Mouse (Mus musculus): Measurements from ENCODE around the gene Bhlhe41. TPM values are rescaled to one million over a fixed set of nuclear protein-coding genes. Genes with fewer than 3 reads are reported as not detected.

The Bhlhe41 gene
- polyA plus RNA-seq, 1 experiment from 2014 or later = 1.3 TPM

- Histone ChIP-seq H3K4me1 (no peaks in the 10 kb centered on the region), H3K4me3 (no peak overlapping the region), H3K9me3 (replicated peaks) (no peaks in the 10 kb centered on the region), H3K4me2 (no peak overlapping the region), H3K9ac (no peak overlapping the region), H3K27me3 (no peaks in the 10 kb centered on the region), H3K36me3 (ENCODE audit: poor library complexity, severe bottlenecking) (no peaks in the 10 kb centered on the region), H3K27ac (no peak overlapping the region)
- no peak for ATAC-seq
- WGBS = 88% methylated on average over 16 of the region's 16 CpGs
Measured at GRCm38 (mm10) chr6:145829062-145829835, 36.1 kb downstream of the Bhlhe41 start.

DNA sequence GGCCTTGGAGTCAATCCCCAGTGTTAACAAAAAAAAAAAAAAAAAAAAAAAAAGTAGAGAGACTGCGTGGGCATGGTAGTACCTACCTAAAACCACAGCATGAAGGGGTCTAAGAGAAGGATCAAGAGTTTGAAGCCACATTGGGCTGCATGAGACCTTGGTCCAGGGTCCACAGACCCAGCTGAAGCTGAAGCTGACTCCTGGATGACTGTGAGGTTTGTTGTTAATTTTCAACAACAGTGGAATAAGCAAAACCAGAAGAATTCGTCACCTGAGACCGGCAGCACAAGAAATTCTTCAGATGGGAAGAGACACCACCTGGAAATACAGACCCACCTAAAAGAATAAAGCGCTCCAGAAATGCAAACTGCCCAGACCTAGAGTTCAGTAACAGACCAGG, 39.1 kb downstream of the Bhlhe41 start:
- WGBS = 89% methylated on average over 4 of the region's 4 CpGs

DNA sequence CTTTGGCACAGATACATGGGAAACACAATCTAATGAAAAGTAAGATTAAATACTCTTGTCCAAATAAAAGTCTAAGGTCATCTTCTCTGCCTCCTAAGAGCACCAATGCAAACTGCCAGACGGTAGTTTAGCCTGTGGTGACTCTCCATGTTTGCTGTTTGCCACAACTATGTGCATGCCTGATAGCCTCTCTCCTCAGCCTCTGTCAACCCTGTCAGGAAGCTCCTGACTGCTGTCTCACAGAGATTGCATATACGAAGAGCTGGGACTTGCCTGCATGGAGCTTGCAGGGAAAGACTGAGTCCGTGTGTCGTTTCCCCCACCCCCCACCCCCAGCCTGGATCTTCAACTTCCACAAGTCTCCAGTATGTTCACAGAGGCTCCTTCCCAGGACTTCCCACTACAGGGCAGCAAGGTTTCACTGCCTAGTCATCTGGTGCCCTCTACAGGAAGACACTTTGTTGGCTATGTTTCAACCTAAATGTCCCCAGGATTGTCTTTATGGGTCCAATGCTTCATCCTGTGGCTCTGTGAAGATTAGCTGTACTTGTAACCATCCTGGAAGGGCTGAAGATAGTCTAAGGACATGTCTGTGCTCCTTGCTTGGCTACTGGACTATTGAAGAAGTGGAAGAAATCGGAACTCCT, 41.6 kb downstream of the Bhlhe41 start:
- Histone ChIP-seq H3K9ac (no peak overlapping the region), H3K9me3 (replicated peaks) (no peaks in the 10 kb centered on the region), H3K4me2 (no peak overlapping the region), H3K36me3 (ENCODE audit: poor library complexity, severe bottlenecking) (no peaks in the 10 kb centered on the region), H3K27me3 (no peaks in the 10 kb centered on the region), H3K27ac (no peak overlapping the region), H3K4me1 (peaks cover 5% of the 10 kb centered on the region; the same call in 1 of the 2 replicates), H3K4me3 (no peak overlapping the region)
- 64% methylated on average over 5 of the region's 5 CpGs for WGBS
- ATAC-seq = no peak

More for the DNA sequence above, 39.1 kb downstream of the Bhlhe41 start:
- ATAC-seq = no peak
- H3K4me1 ChIP-seq = peaks cover 5% of the 10 kb centered on the region; the same call in 1 of the 2 replicates
- H3K27ac ChIP-seq = no peak overlapping the region
- H3K27me3 ChIP-seq = no peaks in the 10 kb centered on the region
- H3K9ac ChIP-seq = no peak overlapping the region
- H3K4me2 ChIP-seq = no peak overlapping the region
- H3K4me3 ChIP-seq = no peak overlapping the region
- H3K36me3 ChIP-seq (ENCODE audit: poor library complexity, severe bottlenecking) = no peaks in the 10 kb centered on the region
- no peaks in the 10 kb centered on the region for H3K9me3 ChIP-seq (replicated peaks)

- no peaks in the 10 kb centered on the region for H3K9me3 ChIP-seq (replicated peaks)
- no peak overlapping the region for H3K4me2 ChIP-seq
- no peak for ATAC-seq
- H3K4me1 ChIP-seq = peaks cover 5% of the 10 kb centered on the region; the same call in 1 of the 2 replicates
- 41% methylated on average over 6 of the region's 6 CpGs for whole genome bisulfite sequencing
- no peak overlapping the region for H3K9ac ChIP-seq
- no peak overlapping the region for H3K27ac ChIP-seq
- no peak overlapping the region for H3K4me3 ChIP-seq
- H3K36me3 ChIP-seq (ENCODE audit: poor library complexity, severe bottlenecking) = no peaks in the 10 kb centered on the region
- H3K27me3 ChIP-seq = no peaks in the 10 kb centered on the region
Measured at GRCm38 (mm10) chr6:145823103-145823502, 42.3 kb downstream of the Bhlhe41 start.

DNA sequence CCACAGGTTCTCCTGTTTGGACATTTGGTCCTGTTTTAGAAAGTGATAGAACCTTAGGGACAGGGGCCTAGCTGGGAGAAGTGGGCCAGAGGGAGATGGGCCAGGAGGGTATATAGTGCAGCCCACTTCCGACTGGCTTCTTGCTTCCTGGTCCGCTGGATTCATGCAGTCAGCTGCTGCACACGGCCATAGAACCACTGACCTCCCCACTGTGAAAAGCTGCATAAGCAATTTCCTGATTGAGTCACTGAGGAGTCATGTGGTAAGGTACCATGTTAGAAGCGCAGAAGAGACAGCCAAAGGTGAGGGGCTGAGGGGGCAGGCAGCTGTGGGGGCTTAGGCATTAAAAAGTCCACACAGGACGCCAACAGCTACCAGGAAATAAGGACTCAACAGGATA, 43.1 kb downstream of the Bhlhe41 start:
- no peaks in the 10 kb centered on the region for H3K27me3 ChIP-seq
- H3K4me3 ChIP-seq = no peak overlapping the region
- WGBS = 73% methylated on average over 5 of the region's 5 CpGs
- H3K9me3 ChIP-seq (replicated peaks) = no peaks in the 10 kb centered on the region
- no peak overlapping the region for H3K27ac ChIP-seq
- H3K36me3 ChIP-seq (ENCODE audit: poor library complexity, severe bottlenecking) = no peaks in the 10 kb centered on the region
- no peak overlapping the region for H3K4me2 ChIP-seq
- H3K4me1 ChIP-seq = peaks cover 5% of the 10 kb centered on the region; the same call in 1 of the 2 replicates
- H3K9ac ChIP-seq = no peak overlapping the region
- ATAC-seq = no peak

GRCm38 (mm10) chr6:145819151-145819550, 46.2 kb downstream of the Bhlhe41 start:
- Histone ChIP-seq H3K27me3 (no peaks in the 10 kb centered on the region), H3K36me3 (ENCODE audit: poor library complexity, severe bottlenecking) (no peaks in the 10 kb centered on the region), H3K27ac (no peak overlapping the region), H3K4me1 (peaks cover 5% of the 10 kb centered on the region; the same call in 1 of the 2 replicates), H3K9me3 (replicated peaks) (no peaks in the 10 kb centered on the region), H3K4me2 (no peak overlapping the region), H3K9ac (no peak overlapping the region), H3K4me3 (no peak overlapping the region)
- WGBS = 90% methylated on average over 9 of the region's 9 CpGs
- ATAC-seq = no peak

DNA sequence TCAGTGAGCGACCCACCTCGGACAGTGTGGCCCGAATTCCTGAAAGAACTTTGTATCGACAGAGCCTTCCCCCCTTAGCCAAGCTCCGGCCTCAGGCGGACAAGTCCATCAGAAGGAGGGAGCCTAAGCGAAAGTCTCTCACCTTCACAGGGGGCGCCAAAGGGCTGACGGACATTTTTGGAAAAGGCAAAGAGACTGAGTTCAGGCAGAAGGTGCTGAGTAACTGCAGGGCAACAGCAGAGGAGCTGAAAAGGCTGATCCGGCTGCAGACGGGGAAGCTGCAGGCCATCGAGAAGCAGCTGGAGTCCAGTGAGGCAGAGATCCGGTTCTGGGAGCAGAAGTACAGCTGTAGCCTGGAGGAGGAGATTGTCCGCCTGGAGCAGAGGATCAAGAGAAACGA, 50.2 kb downstream of the Bhlhe41 start:
- H3K9me3 ChIP-seq (replicated peaks) = no peaks in the 10 kb centered on the region
- H3K4me1 ChIP-seq = no peaks in the 10 kb centered on the region
- no peaks in the 10 kb centered on the region for H3K27me3 ChIP-seq
- 39% methylated on average over 15 of the region's 15 CpGs for WGBS
- ATAC-seq = no peak
- no peak overlapping the region for H3K9ac ChIP-seq
- no peak overlapping the region for H3K4me2 ChIP-seq
- H3K27ac ChIP-seq = no peak overlapping the region
- H3K36me3 ChIP-seq (ENCODE audit: poor library complexity, severe bottlenecking) = no peaks in the 10 kb centered on the region
- no peak overlapping the region for H3K4me3 ChIP-seq

GRCm38 (mm10) chr6:145811174-145811573, 54.2 kb downstream of the Bhlhe41 start:
- Histone ChIP-seq H3K27ac (no peak overlapping the region), H3K9me3 (replicated peaks) (no peaks in the 10 kb centered on the region), H3K4me1 (peaks cover 16% of the 10 kb centered on the region), H3K9ac (no peak overlapping the region), H3K27me3 (no peaks in the 10 kb centered on the region), H3K4me3 (no peak overlapping the region), H3K4me2 (no peak overlapping the region), H3K36me3 (ENCODE audit: poor library complexity, severe bottlenecking) (no peaks in the 10 kb centered on the region)
- no peak for ATAC-seq
- WGBS = 94% methylated on average over 1 of the region's 1 CpGs

DNA sequence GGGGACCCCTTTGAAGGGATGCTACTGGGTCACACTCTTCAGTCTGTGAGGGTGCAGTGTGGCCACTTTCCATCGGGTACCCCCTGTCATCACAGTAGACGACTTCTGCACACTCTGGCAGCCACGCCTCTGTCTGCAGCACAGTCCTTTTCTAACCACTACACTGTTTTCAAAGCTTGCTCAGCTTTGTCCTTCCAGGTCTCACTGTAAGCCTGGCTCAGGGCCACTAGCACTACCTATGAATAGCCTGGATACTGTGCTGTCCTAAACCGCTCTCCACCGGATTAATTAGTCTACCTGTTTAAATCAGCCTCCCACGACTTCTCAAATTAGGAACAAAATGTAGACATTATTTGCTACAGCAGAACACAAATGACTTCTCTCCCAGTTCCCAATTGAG, 55.3 kb downstream of the Bhlhe41 start:
- Histone ChIP-seq H3K36me3 (ENCODE audit: poor library complexity, severe bottlenecking) (no peaks in the 10 kb centered on the region), H3K4me3 (no peak overlapping the region), H3K4me1 (peaks cover 17% of the 10 kb centered on the region), H3K9ac (no peak overlapping the region), H3K27ac (no peak overlapping the region), H3K27me3 (no peaks in the 10 kb centered on the region), H3K9me3 (replicated peaks) (no peaks in the 10 kb centered on the region), H3K4me2 (no peak overlapping the region)
- 78% methylated on average over 6 of the region's 6 CpGs for WGBS
- ATAC-seq = no peak

GRCm38 (mm10) chr6:145809566-145809965, 55.8 kb downstream of the Bhlhe41 start:
- Histone ChIP-seq H3K4me3 (no peak overlapping the region), H3K4me1 (peaks cover 17% of the 10 kb centered on the region), H3K36me3 (ENCODE audit: poor library complexity, severe bottlenecking) (no peaks in the 10 kb centered on the region), H3K27ac (no peak overlapping the region), H3K27me3 (no peaks in the 10 kb centered on the region), H3K9me3 (replicated peaks) (no peaks in the 10 kb centered on the region), H3K9ac (no peak overlapping the region), H3K4me2 (no peak overlapping the region)
- WGBS = 85% methylated on average over 7 of the region's 7 CpGs
- no peak for ATAC-seq

Measured in forebrain, embryonic 13.5 days (tissue).